Mouse (Mus musculus): Measurements from ENCODE around the gene Tarbp2.

The Tarbp2 gene

GRCm38 (mm10) chr15:102517976-102518858 lies at the start of gene Tarbp2:
Tarbp2 (plus strand) TSS chr15:102518192.
- DNase-seq, result peak; percentile 99 to 100

- no peak for DNase-seq
Observed at GRCm38 (mm10) chr15:102468675-102469370, 49.2 kb upstream of the Tarbp2 start.

- DNase-seq, result peak; percentile 95 to 98
Observed at GRCm38 (mm10) chr15:102470183-102470604, 47.8 kb upstream of the Tarbp2 start, which contains the start of gene Pcbp2. Pcbp2 (plus strand) TSS chr15:102470539.

GRCm38 (mm10) chr15:102470605-102471294 lies 47.2 kb upstream of the Tarbp2 start:
- peak; percentile 75 to 85 for DNase-seq

GRCm38 (mm10) chr15:102471295-102471645 lies 46.7 kb upstream of the Tarbp2 start:
- no peak for DNase-seq

GRCm38 (mm10) chr15:102471727-102472126 lies 46.3 kb upstream of the Tarbp2 start:
- DNase-seq, result no peak

- DNase-seq, result peak in 1 of 2 experiments; percentile 32
Observed at GRCm38 (mm10) chr15:102473246-102473645, 44.7 kb upstream of the Tarbp2 start.

- no peak for DNase-seq
Observed at GRCm38 (mm10) chr15:102474520-102474919, 43.5 kb upstream of the Tarbp2 start.

- no peak for DNase-seq
Observed at GRCm38 (mm10) chr15:102483136-102483535, 34.9 kb upstream of the Tarbp2 start.

GRCm38 (mm10) chr15:102485853-102486252 lies 32.1 kb upstream of the Tarbp2 start:
- DNase-seq, result no peak

- no peak for DNase-seq
Observed at GRCm38 (mm10) chr15:102487664-102488063, 30.3 kb upstream of the Tarbp2 start.

- DNase-seq, result no peak
Observed at GRCm38 (mm10) chr15:102498322-102498721, 19.7 kb upstream of the Tarbp2 start.

- DNase-seq, result no peak
Observed at GRCm38 (mm10) chr15:102499370-102499769, 18.6 kb upstream of the Tarbp2 start.

- DNase-seq, result no peak
Observed at GRCm38 (mm10) chr15:102499851-102500250, 18.1 kb upstream of the Tarbp2 start.

GRCm38 (mm10) chr15:102500479-102500878 lies 17.5 kb upstream of the Tarbp2 start:
- DNase-seq, result no peak

GRCm38 (mm10) chr15:102501084-102501814 lies 16.7 kb upstream of the Tarbp2 start:
- DNase-seq, result no peak

- DNase-seq, result no peak
Observed at GRCm38 (mm10) chr15:102502254-102502840, 15.6 kb upstream of the Tarbp2 start.

- no peak for DNase-seq
Observed at GRCm38 (mm10) chr15:102503447-102503846, 14.5 kb upstream of the Tarbp2 start, which contains the start of gene Gm10337. Gm10337 (plus strand) TSS chr15:102503722.

- DNase-seq, result no peak
Observed at GRCm38 (mm10) chr15:102503924-102504782, 13.8 kb upstream of the Tarbp2 start.

- peak in 1 of 2 experiments; percentile 13 for DNase-seq
Observed at GRCm38 (mm10) chr15:102505073-102505769, 12.8 kb upstream of the Tarbp2 start.

All from cerebellum, adult 18-20 months (tissue).